Mouse (Mus musculus) left cerebral cortex, adult 2 months (tissue): Measurements from ENCODE around the gene Ctnna2. TPM values are rescaled to one million over a fixed set of nuclear protein-coding genes. Genes with fewer than 3 reads are reported as not detected.

ENCODE experiments used
- DNase-seq, 2 experiments: peaks; one replicate each; pipeline ENCODE4 v3.0.0; 2021 to 2022; ENCODE audit warnings: low spot score in 2 of 2, mixed read lengths in 1 of 2; ENCODE audit errors: extremely low spot score in 1 of 2
- H3K27ac ChIP-seq: fragments of 200-600 bp; 2 replicates; pipeline ENCODE4 v1.8.1; 2022
- H3K4me3 ChIP-seq: fragments of 200-600 bp; 2 replicates; pipeline ENCODE4 v1.8.1; 2022
- CTCF ChIP-seq: fragments of 200-600 bp; IDR thresholded peaks from 2 replicates; pipeline ENCODE4 v1.8.1; 2022; ENCODE audit warnings: antibody characterized with exemption, mild to moderate bottlenecking, moderate library complexity
- intact Hi-C: fragments of 180-260 bp; cut with DNase I; formaldehyde crosslinking; loops from one replicate; pipeline ENCODE4 v1.15.1; 2025
- long read RNA-seq, 2 experiments: library from polyadenylated mRNA; stranded (forward); transcript quantifications; one replicate each; pipeline ENCODE4 v2.0.0; 2021; ENCODE audit warnings: borderline mapping rate in 2 of 2
- total RNA-seq, 2 experiments: library from RNA; stranded (reverse); gene quantifications; 2 replicates each; pipeline ENCODE4 v1.2.3; 2021

Ctnna2 gene
- 100 to 1,000 TPM; 112 to 114 TPM for total RNA-seq
- long read RNA-seq, experiment 1, partial matches to known transcripts, result 5 of 12 reads
- long read RNA-seq, experiment 1, other reads (novel, unspliced or antisense), result 7 of 12 reads
- long read RNA-seq, experiment 2, partial matches to known transcripts, result 2 of 9 reads
- long read RNA-seq, experiment 2, other reads (novel, unspliced or antisense), result 7 of 9 reads

DNA sequence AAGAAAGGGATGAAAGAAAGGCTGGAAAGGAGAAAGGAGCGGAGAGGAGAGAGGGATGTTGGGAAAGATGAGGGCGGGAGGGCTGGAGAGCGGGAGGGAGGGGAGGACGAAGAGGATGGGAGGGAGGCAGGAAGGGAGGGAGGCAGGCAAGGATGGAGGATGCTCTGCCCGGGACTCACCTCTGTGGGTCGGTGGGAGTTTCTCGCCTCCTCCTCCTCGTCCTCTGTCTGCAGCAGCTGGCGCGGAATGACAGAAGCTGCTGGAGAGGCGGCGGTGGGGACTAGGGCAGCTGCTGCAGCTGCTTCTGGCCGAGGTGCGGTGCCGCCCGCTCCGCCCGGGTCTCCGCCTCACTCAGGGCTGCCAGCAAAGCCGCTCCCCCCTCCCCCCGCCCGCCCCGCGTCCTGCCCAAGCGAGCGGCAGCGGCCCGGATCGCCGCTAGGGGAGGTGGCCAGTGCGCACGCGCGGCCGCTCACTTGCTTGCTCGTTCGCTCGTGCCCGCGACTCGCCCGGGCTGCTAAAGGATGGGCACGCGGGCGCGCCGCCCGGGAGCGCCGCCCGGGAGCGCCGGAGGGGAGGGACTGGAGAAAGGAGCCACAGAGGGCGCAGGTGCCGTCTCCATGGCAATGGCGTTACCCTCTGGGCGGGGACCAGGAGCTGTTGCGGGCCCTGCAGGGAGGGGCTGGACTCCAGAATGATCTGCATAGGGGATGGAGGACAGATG lies at the start of gene Ctnna2:
Gene Ctnna2, minus strand, starts transcription at position 459 of the 721 bp plus-strand sequence.
- intact Hi-C loops, result loop anchor here (5.0 kb wide), 5 partner anchors 42 to 348 kb away; no protein-coding TSS in a partner anchor
- Histone ChIP-seq H3K27ac (peak within 1 kb of the TSS; percentile 95), H3K4me3 (peak within 1 kb of the TSS; percentile 81)
- DNase-seq, result peak; percentile 95 to 96
- peak; percentile 69 for TF ChIP-seq CTCF

DNA sequence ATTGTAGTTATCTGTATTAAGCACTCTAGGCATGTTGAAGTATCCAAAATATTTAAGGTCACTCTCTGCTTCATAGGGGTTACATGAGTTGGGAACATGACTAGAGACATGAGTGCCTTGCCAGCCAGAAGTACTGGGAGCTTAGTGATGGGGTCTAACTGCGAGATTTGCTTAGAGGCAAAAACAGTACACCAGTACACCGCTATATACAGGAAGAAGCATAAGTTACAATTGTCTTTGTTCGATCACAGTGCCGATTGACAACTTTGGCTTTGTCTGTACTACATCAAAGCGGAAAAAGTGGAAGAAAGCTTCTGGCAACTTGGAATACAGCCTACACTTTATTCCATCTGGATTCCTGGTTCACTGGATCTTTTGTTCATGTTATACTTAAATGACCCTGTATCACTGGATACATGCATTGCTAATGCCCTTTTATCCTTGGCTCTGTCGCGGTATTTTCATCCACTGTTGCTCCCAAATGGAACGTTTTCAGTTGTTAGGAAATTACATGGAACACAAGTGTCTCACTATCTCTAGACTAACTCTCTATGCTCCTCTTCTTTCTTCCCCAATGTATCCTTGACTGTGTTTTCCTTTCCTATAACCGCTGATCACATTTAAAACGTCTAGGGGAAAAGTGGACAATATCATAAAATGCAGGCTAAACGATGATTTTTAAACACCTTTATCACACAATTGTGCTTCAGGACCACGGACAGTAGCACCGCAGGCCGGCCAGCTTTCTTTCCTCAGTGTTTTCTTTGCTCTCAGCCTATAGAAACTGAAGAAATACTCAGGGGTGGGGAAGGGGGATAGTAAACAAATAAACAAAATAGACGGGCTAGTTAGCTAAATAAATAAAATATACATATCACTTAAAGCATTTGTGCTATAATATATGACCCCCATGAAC lies 896 bp upstream of the Ctnna2 start:
- intact Hi-C loops, result loop anchor here (5.0 kb wide), 1 partner anchor 302 kb away; no protein-coding TSS in a partner anchor
- Histone ChIP-seq H3K27ac (peak overlapping the region; percentile 95), H3K4me3 (peak overlapping the region; percentile 81)
- TF ChIP-seq CTCF, result no peak
- DNase-seq, result no peak

DNA sequence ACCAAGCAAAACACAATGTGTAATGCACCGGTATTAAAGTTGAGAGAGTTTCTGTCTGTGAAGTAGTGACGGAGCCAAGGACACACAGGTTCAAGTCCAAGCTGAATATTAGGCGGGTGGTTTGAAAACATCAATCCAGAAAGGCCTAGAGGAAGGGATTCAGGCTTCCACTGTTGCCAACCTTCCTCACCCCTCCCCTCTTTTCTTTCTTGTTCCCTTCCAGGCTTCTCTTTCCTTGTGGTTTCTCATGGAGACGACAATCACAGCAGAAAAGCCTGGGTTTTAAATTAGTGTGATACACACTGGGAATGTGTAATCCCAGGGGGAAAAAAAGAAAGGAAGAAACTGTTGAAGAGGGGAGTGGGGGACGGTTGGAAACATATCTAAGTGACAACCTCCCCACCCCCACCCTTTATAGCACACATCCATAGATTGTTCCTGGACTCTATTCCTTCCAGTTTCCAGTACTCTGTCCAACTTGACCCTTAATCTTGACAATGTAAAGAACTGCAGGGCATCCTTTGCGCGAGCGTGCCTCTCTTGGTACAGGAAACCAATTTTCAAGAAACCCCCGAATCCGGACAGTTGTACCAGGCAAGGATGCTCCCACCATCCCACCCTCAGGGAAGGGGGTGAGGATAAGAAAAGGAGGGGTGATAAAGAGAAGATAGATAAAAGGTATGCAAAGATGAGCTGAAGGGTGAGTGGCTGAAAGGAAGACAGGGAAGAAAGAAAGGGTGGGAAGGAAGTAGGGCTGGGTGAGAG lies 841 bp downstream of the Ctnna2 start:
- intact Hi-C loops, result loop anchor here (5.0 kb wide), 5 partner anchors 41 to 349 kb away; no protein-coding TSS in a partner anchor
- Histone ChIP-seq H3K4me3 (peak overlapping the region; percentile 81), H3K27ac (peak overlapping the region; percentile 95)
- no peak for TF ChIP-seq CTCF
- DNase-seq, result peak in 1 of 2 experiments; percentile 18

DNA sequence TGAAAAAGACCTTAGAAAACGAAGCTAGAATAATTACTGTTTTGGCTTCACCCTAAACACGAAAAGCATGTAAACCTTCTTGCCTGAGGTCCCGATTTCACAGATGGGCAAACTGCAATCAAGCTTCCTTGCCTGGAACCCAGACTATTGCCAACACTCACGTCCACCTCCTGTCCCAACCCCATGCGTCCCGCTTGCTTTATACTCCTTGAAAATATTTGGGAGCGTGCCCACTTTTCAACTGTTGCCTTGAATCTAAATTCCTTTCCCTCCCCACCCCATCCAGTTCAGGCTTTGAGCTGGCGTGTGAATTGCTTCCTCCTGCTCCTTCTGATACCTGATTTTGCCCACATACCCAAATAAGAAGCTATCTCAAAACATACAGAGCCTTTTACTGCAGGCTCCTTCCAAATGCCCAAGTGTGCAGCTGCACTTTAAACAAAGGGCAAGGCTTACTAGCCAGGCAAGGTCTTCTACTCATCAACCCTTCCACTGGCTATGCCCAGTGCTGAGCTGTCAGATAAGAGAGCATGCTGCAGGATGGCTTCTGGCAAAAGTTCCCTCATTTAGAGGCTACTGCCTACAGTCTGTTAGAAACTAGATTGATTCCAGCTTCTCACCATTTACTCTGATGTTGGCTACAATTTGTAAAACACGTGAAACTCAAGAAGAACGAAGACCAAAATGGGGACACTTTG lies 8.8 kb downstream of the Ctnna2 start:
- intact Hi-C loops, result no loop called here

DNA sequence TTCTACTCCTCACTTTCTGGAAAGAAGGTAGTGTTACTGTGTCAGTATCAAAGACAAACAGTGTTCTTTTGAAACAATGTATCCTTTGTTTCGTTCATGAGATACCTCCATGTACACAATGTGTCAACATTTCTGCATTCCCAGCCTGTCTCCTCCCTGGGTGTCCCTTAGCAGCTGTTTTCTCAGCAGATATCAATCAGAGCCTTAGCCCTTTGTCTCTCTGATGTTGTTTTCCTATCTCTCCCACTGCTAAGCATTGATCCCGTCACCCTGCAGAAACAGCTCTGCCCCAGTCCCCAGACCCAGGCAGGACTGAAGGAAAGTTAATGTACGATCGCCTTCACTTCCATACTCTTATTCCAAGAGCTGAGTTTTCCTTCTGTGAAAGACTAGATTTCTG lies 9.7 kb downstream of the Ctnna2 start:
- TF ChIP-seq CTCF, result no peak
- DNase-seq, result no peak
- no peak overlapping the region for H3K4me3 ChIP-seq
- H3K27ac ChIP-seq, result no peak overlapping the region
- intact Hi-C loops, result no loop called here

More for the DNA sequence above, 8.8 kb downstream of the Ctnna2 start:
- no peak overlapping the region for H3K4me3 ChIP-seq
- TF ChIP-seq CTCF, result no peak
- DNase-seq, result no peak
- no peak overlapping the region for H3K27ac ChIP-seq

DNA sequence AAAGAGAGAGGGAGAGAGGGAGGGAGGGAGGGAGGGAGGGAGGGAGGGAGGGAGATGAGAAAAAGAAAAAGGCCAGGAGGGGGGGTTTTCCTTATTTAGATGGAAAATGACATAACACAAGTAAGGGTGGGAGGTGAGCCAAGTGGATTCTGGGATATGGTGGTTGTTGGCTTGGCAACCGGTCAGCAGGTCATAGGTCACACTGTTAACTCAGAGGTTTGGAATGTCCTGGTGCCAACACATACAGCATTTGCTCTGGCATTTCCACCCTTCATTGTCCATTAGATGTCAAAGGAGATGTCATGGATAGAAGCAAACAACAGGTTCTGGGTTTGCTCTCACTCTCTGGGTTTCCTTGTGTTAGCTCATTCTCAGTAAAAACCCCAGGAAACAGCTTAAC lies 17.5 kb downstream of the Ctnna2 start:
- no peak for TF ChIP-seq CTCF
- no peak for DNase-seq
- Histone ChIP-seq H3K27ac (no peak overlapping the region), H3K4me3 (no peak overlapping the region)
- intact Hi-C loops, result no loop called here

DNA sequence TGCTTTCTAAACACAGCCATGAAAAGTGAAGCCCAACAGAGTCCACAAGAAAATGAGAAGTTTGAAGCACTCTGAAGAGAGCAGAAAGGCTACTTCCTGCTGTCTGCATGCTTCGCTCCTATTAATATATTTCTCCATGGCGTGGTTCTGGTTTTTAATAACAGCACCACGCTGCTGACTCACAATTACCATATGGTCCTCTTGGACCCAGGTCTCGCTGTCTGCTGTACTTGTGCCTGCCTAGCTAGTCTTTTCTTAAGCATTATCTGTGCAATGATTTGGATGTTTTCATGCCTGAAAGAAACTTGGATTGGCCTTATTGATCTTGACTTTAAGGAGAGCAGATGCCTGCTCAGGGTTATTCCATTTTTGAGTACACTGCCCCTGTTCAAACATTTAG lies 28.2 kb downstream of the Ctnna2 start:
- DNase-seq, result no peak
- TF ChIP-seq CTCF, result no peak
- intact Hi-C loops, result no loop called here
- no peak overlapping the region for H3K4me3 ChIP-seq
- H3K27ac ChIP-seq, result no peak overlapping the region

DNA sequence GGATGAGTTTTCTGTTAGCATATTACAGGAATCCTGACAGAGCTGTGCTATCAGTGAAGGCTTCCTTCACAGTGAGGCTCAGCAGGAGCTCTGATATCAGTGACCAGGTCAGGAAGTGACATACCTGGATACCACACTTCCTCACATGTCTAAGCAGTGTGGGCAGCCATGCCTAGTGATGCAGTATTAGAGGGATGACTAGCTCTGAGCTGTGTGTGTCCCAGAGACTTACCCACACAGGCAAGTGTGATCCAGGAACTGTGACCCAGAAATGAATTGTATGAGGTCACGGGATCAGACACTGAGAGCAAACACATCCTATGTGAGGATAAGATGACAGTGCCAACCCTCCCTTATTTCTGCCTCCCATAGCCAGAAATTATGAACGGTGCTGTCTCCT lies 28.8 kb downstream of the Ctnna2 start:
- H3K27ac ChIP-seq, result no peak overlapping the region
- TF ChIP-seq CTCF, result no peak
- intact Hi-C loops, result no loop called here
- H3K4me3 ChIP-seq, result no peak overlapping the region
- DNase-seq, result no peak

DNA sequence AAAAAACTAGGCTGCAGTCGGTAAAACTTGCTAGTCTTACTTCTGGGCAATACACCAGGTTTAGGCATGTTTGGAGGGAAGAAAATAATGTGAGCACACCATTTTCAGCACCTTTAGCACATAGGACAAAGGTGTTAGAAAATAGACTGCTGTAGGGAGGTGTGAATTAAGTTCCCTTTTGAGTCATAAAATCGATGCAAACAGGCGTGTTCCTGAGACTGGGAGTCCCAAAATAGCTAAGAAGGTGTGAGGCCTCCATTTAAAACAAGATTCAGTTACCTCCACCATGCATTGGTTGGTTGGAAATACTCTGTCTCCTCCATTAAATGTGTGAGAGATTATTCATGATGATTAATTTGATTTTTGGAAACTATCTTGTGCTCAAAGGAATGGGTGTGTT lies 50.1 kb downstream of the Ctnna2 start:
- H3K27ac ChIP-seq, result no peak overlapping the region
- intact Hi-C loops, result loop anchor here (5.0 kb wide), 1 partner anchor 57 kb away; no protein-coding TSS in a partner anchor
- H3K4me3 ChIP-seq, result no peak overlapping the region
- TF ChIP-seq CTCF, result no peak
- no peak for DNase-seq

DNA sequence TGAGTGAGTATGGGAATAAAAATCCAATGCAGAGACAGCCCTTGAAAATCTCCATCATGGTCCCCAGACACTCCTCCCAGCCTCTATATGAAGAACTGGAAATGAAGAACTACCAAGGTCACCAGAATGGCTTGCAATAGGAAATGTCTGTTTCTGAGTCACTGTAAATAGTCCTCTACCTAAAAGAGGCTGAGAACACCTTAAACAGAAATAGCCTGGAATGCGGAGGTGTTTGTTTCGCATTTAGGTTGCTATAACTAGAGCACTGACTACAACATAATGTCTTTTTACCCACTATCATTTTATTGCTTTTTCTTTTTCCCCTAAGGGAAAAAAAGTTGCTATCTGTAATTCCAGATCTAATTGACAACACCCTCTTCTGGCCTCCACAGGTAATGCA lies 106.3 kb downstream of the Ctnna2 start:
- no peak; the same call in 1 of the 2 replicates for TF ChIP-seq CTCF
- intact Hi-C loops, result loop anchor here (5.0 kb wide), 1 partner anchor 54 kb away; no protein-coding TSS in a partner anchor
- Histone ChIP-seq H3K27ac (no peak overlapping the region), H3K4me3 (no peak overlapping the region)
- no peak for DNase-seq
